Mouse (Mus musculus) frontal cortex, postnatal 25 days (tissue): ENCODE results near the gene Osm.
A peak's percentile ranks its signal among the peaks of the same experiment; 100 is the strongest.

Experiments
- DNase-seq, 2 experiments: peaks; one replicate each; pipeline ENCODE4 v3.0.0; 2022; ENCODE audit warnings: low spot score in 2 of 2

The Osm gene

DNA sequence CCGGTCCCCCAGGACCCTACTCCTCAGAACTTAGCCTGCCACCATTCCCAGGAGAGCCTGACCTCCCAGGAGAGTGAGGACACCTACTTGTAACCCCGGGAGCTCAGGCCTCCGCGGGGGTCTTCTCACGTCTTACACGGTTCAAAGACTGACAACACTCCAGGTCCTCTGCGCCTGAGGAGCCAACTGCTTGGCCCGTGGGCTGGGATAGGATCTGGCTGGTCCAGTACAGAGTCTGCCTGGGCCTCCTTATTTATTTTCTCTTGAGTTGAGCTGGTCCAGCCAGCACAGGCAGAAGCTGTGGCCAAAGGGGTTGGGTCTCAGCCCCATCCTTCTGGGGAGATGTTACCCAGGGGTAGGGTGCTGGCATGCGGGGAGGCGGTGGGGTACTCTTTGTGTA, 21.2 kb upstream of the Osm start:
- DNase-seq: no peak

- no peak for DNase-seq
Observed at GRCm38 (mm10) chr11:4216248-4217000, 19.8 kb upstream of the Osm start.

DNA sequence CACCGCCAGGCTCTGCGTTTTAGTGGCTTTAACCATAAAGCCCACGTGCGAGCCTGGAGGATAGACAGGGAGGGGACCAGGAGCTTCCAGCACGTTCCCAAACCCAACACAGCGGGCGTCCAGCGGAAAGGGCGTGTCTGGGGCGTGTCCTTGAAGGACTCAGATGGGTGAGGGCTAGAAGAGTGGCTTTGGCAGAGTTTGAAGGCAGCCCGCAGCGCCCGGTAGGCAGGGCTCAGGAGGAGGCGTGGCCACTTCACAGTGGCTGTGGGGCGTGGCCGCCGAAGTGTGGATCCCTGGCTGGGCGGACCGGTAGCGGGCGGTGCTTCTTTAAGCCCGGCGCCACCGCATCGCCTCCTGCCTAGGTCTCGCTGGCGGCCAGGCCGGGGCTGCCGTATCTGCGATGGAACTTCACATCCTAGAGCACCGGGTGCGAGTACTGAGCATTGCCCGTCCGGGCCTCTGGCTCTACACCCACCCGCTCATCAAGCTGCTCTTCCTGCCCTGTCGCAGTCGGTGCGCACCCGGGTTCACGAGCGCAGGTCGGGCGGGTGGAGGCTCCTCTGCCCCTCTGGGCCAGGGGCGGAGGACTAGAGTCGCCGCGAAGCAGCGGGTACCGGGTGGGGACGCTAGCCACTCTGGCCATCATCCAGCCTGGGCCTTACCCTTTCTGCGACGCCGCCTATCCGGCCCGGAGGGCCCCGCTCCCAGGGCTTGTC, 18.1 kb upstream of the Osm start, which contains the start of gene Castor1:
Castor1 (plus strand) TSS at position 312 of the 716 bp plus-strand sequence.
- DNase-seq: peak; percentile 32 to 42

GRCm38 (mm10) chr11:4218637-4219036, 17.6 kb upstream of the Osm start:
- DNase-seq: no peak

- peak; percentile 39 to 68 for DNase-seq
Observed at GRCm38 (mm10) chr11:4219317-4219751, 16.9 kb upstream of the Osm start.

GRCm38 (mm10) chr11:4219908-4220307, 16.3 kb upstream of the Osm start:
- DNase-seq: no peak

DNA sequence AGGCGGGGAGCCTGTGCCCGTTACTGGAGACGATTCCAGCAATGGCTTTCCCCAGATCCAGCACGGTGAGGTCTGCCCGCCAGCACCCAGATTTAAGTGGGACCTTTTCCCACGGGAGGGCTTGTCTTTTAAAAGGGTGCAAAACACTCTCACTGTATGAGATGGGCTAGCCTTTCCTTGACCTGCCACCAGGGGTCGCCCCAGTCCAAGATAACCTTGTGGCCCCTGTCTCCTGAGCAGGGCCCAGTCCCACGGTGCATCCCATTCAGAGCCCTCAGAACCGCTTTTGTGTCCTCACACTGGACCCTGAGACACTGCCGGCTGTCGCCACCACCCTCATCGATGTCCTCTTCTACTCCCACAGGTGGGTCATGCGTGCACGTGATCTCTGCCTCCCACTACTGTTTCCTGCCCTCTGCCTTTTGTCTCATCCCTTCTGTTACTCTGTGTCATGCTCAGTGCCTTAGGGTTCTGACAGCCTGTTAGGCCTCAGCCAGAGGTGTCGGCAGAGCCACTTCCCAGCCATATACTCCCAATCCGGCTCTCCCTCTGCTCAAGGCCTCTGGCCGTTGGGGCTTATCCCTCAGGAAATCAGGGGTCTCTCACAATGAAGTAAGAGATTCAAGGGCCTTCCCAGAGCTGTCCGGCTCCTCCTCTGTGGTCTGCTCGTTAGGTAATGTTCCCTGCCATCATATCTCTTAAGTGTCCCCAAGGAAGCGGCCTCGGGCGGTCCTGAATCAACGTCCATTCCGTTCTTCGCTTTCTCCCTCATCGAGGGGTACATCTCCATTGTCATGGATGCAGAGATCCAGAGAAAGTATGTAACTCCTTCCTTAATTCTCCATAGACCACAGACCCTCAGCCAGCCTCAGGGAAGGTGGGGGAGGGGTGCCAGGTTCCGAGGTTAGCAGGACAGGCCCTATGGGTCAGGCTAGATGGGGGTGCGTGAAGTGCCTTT, 15.5 kb upstream of the Osm start:
- DNase-seq: peak; percentile 67 to 70

DNA sequence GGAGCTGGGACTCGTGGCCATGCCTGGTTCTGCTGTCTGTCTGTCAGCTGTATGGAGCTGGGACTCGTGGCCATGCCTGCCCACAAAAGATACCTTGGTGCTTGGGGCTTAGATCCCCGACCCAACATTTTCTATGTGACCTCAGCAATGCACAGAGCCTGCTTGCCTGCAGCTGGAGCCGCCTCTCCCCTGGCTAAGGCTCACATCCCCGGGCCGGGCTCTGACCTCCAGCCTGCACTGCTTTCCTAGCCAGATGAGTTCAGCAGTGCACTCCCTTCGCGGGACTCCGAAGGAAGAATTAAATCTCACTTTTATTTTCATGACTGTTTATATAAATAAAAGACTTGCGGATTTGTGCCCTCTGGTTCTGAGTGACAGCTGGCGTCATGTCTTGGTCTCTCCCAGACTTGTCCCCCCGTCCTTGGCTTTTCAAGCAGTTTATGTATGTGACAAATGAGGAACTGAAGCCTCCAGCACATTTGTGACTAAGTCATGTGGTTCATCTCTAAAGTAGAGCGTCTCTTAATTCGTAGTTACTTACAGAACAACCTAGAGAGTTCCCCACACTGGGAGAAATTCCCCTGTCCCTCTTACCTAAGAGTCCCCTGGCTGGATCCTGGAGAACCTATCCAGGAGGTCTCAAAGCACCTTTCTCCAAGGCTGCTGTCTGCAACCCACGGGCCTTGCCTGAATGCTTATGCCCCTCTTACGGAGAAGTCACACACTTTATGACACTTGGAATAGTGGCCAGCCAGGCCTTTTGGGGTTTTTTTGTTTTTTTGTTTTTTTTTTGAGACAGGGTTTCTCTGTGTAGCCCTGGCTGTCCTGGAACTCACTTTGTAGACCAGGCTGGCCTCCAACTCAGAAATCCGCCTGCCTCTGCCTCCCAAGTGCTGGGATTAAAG, 13.9 kb upstream of the Osm start:
- DNase-seq: no peak

DNA sequence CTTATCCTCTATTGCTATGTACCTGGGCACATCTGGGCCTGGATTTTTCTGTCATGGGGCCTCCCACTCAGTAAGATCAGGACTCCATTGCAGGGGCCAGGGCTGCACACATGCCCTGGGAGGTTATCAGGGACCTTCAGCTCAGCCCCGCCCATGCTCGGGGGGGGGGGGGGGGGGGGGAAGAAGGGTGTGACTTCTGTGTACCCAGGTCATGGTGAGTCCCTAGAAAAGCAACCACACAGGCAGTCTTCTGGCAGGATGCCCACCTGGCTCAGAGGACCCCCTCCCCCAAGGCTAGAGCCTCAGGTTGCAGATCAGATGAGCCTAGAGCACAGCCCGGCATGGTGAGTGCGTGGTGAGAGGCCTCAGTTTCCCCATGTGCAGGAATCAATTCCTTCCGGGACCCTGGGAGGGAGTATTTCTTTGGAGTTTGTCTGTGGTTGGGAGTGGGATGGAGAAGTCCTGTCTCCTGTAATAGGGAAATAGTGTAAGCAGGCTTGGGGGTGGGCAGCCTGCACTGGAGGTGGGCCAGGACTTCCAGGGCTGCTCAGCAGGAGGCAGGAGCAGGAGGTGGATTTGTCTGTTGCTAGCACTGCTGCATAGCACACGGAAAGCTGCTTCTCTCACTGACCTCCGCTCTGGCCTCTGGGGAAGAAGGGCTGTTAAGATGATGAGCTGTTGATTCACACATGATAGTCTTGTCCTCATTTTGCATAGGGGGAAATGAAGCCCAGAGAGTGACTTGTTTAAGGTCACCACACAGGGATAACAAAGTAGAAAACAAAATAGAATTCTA, 12.6 kb upstream of the Osm start:
- DNase-seq: no peak

DNA sequence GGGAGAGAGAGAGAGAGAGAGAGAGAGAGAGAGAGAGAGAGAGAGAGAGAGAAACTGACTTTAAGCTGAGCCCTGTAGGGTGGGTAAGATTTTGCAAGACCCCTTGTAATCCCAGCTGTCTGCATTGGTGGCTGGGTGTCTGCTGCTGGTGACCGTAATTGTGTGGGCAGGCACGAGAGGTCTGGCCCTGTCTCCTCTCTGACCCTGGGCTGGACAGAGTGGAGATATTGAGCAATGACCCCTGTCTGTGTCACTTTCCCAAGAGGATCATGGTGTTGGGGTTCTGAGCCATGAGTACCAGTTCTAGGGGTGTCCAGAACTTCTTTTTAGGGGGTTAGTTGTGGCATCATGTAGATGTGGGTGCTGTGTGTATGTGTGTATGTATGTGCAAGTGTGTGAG, 12.0 kb upstream of the Osm start:
- no peak for DNase-seq

GRCm38 (mm10) chr11:4226569-4227325, 9.5 kb upstream of the Osm start:
- DNase-seq: no peak

DNA sequence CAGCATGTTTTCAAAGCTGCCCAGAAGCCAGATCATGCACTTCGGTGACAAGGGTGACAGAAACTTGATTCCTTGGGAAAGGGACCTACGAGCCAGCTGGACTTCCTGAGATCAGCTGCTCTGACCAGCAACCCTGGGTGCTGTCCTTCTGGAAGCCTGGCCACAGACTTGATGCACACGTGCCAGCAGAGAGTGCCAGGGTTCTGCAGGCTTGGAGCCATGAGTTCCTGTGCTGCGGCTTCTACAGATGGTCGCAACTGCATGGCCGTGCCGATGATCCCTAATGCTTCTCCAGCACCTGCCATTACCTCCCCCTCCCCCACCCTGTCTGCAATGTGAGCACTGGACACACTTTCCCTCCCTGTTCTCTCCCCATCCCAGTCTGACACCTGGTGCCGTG, 7.8 kb upstream of the Osm start:
- no peak for DNase-seq

GRCm38 (mm10) chr11:4229841-4230240, 6.4 kb upstream of the Osm start:
- no peak for DNase-seq

GRCm38 (mm10) chr11:4231435-4231834, 4.8 kb upstream of the Osm start:
- no peak for DNase-seq

GRCm38 (mm10) chr11:4232644-4233043, 3.6 kb upstream of the Osm start:
- no peak for DNase-seq

DNA sequence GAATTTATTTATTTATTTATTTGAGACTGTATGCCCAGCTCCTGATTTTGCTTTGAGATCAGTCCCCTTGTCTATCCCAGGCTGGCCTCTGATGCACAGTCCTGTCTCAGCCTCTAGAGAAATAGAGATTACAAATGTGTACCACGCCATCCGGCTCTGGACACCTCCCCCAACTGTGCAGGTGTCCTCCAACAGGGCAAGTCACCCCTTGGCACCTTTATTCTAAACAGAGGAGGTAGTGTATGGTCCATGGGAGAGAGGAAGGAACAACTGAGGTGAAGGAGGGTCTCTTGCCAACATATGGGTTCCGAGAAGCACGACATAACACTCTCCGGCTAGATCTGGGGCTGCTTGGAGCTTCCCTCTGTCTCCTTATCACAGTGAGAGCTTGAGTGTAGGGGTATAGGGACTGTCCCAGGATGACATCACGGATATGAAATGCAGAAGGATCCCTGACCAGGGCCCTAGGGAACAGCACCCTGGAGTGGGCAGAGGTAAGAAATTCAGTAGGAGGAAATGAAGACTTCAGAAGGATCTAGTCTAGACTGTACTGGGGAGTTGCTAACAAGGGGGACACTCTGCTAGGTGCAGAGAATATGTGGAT, 1.1 kb upstream of the Osm start:
- DNase-seq: no peak

DNA sequence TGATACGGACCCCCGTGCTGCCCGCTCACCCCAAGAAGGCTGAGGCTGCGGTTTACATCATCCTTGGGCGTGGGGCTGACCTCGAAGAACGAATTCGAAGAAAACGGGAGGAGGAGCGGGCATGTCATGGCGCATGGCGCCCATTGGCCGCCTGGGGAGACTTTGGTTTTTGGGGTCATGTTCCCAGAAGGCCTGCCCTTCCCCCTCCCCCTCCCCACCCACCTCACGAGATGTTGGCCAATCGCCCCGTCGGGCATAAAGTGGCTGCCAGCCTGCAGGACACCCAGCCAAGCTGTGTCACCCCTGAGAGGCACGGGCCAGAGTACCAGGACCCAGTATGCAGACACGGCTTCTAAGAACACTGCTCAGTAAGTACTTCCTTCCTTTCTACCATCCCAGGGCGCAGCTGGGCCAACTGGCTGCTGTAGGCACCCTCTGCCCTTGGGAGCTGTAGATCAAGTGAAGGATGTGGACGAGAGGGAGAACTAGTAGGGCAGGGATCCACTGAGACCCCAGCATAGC, 387 bp downstream of the Osm start:
- no peak for DNase-seq

DNA sequence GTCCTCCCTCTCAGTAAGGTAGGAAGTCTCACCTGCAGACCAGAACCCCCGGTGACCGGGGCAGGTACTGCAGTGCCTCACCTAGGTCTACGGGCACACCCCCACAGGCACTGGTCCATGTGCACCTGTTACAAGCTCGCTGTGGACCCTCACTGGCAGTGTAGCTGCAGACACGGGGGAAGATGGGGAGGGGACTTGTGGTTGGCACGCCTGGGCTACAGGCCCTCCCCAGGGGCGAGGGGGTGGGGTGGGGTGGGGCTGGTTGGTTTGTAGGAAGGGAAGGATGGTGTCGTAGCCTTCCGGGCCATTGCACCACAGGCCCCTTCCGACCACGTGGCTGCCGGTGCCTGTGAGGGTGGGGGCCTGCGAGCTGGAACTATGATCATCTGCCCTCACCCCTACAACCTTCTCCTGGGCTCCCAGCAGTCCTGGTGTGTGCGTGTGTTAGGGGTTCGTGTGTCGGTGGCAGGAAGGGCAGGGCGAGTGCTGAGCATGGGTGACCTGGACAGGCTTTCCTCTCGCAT, 1.2 kb downstream of the Osm start:
- DNase-seq: no peak

- no peak for DNase-seq
Observed at GRCm38 (mm10) chr11:4238167-4238566, 1.9 kb downstream of the Osm start.
